Mouse (Mus musculus): ENCODE data around the gene Gm28269. TPM values are rescaled to one million over a fixed set of nuclear protein-coding genes. Genes with fewer than 3 reads are reported as not detected.

Gene Gm28269
- total RNA-seq (2014; rRNA removed) (not detected in 2 replicates), polyA plus RNA-seq (2015; fragmentation: Nextera tagmentation; extraction: Ambion mirVana) (not detected in 2 replicates)

GRCm38 (mm10) chrX:21744997-21745396 lies at the start of gene Gm28269:
Gm28269 (minus strand) TSS chrX:21745097.
- H3K36me3 ChIP-seq (ENCODE audit: insufficient read depth, low read length): no peaks in the 10 kb centered on the region
- TF ChIP-seq CTCF (IDR thresholded peaks at IDR 0.05; ENCODE audit: low read depth): no peak
- H3K4me2 ChIP-seq (ENCODE audit: low read depth, low read length): no peak within 1 kb of the TSS

DNA sequence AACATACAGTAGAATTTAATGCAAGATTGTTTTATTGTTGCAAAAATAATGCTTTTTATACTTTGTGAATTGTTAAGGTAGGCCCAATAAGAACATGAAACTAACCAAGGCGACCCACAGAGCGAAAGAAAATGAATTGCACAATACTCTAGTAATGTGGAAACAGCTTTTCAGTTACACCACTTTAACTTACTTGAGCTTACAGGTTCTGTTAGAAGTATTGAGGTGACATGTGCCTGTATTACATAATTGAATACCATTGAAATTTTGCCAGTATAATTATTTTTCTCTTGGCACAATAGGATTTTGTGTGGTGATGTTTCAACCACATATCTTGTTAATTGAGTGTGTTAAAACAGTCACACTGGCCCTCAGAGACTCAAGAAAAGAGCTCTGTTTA lies 28.0 kb downstream of the Gm28269 start:
- Histone ChIP-seq H3K9me3 (ENCODE audit: low read length) (no peaks in the 10 kb centered on the region), H3K27ac (no peak overlapping the region), H3K4me2 (ENCODE audit: low read depth, low read length) (no peak overlapping the region), H3K27me3 (ENCODE audit: insufficient read depth, low read length) (no peaks in the 10 kb centered on the region), H3K9ac (replicated peaks; ENCODE audit: low read length) (no peak overlapping the region), H3K4me3 (ENCODE audit: low read length) (no peak overlapping the region), H3K4me1 (ENCODE audit: insufficient read depth, low read length) (no peaks in the 10 kb centered on the region), H3K36me3 (ENCODE audit: insufficient read depth, low read length) (no peaks in the 10 kb centered on the region)
- DNase-seq (ENCODE audit: low spot score) (no peak), ATAC-seq (no peak)
- no peak for TF ChIP-seq CTCF (IDR thresholded peaks at IDR 0.05; ENCODE audit: low read depth)
- 87% methylated on average over 2 of the region's 2 CpGs for WGBS

More at GRCm38 (mm10) chrX:21744997-21745396, at the start of gene Gm28269:
- Histone ChIP-seq H3K9me3 (ENCODE audit: low read length) (no peaks in the 10 kb centered on the region), H3K27ac (no peak within 1 kb of the TSS), H3K9ac (replicated peaks; ENCODE audit: low read length) (no peak within 1 kb of the TSS), H3K4me3 (ENCODE audit: low read length) (no peak within 1 kb of the TSS), H3K27me3 (ENCODE audit: insufficient read depth, low read length) (no peaks in the 10 kb centered on the region), H3K4me1 (ENCODE audit: insufficient read depth, low read length) (no peaks in the 10 kb centered on the region)
- ATAC-seq (no peak), DNase-seq (ENCODE audit: low spot score) (no peak)

DNA sequence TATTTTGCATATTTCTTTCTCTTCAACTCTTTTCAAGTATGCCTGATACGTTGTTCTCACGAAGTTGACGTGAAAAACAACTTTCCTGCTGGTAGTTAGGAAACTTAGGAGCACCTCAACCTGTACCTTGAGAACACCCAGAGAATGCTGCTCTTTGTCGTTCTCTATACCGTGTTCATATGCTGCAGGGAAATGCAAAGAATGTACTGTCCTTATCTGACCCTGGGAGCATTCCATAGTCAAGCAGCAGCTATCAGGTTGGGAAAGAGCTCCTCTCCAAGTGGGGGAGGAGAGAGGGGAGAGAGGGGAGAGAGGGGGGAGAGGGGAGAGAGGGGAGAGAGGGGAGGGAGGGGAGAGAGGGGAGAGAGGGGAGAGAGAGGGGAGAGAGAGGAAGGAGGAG lies 29.6 kb downstream of the Gm28269 start:
- DNase-seq (ENCODE audit: low spot score) (no peak), ATAC-seq (no peak)
- 72% methylated on average over 5 of the region's 5 CpGs for WGBS
- H3K4me3 ChIP-seq (ENCODE audit: low read length): no peak overlapping the region
- H3K4me1 ChIP-seq (ENCODE audit: insufficient read depth, low read length): no peaks in the 10 kb centered on the region
- H3K36me3 ChIP-seq (ENCODE audit: insufficient read depth, low read length): no peaks in the 10 kb centered on the region
- no peak overlapping the region for H3K9ac ChIP-seq (replicated peaks; ENCODE audit: low read length)
- H3K9me3 ChIP-seq (ENCODE audit: low read length): no peaks in the 10 kb centered on the region
- no peaks in the 10 kb centered on the region for H3K27me3 ChIP-seq (ENCODE audit: insufficient read depth, low read length)
- H3K27ac ChIP-seq: no peak overlapping the region
- no peak for TF ChIP-seq CTCF (IDR thresholded peaks at IDR 0.05; ENCODE audit: low read depth)
- H3K4me2 ChIP-seq (ENCODE audit: low read depth, low read length): no peak overlapping the region

DNA sequence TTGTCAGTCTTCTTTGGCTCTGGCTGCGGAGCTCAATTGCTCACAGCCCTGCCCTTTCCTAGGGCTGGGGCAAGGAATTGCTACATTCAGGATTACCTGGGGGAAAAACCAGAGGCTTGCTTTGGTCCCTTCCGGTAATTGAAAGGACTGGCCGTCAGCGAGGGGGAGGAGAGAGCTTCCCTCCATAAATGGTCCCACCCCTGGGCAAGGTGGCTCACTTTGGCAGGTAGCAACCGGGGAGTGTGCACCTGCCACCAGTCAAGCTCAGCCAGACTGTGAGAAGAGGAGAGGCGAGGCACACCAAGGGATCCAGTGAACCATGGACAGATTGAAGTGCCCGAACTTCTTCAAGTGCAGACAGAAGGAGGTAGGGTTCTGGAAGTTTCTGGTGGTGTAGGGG lies 30.1 kb downstream of the Gm28269 start, which contains the start of gene Slc6a14:
Slc6a14 (plus strand) TSS at position 68 of the 400 bp plus-strand sequence.
- no peak within 1 kb of the TSS for H3K4me2 ChIP-seq (ENCODE audit: low read depth, low read length)
- H3K27me3 ChIP-seq (ENCODE audit: insufficient read depth, low read length): no peaks in the 10 kb centered on the region
- DNase-seq (ENCODE audit: low spot score): no peak
- no peaks in the 10 kb centered on the region for H3K4me1 ChIP-seq (ENCODE audit: insufficient read depth, low read length)
- H3K9ac ChIP-seq (replicated peaks; ENCODE audit: low read length): no peak within 1 kb of the TSS
- no peak within 1 kb of the TSS for H3K27ac ChIP-seq
- 68% methylated on average over 7 of the region's 7 CpGs for WGBS
- no peak for TF ChIP-seq CTCF (IDR thresholded peaks at IDR 0.05; ENCODE audit: low read depth)
- no peaks in the 10 kb centered on the region for H3K9me3 ChIP-seq (ENCODE audit: low read length)
- H3K4me3 ChIP-seq (ENCODE audit: low read length): no peak within 1 kb of the TSS
- no peaks in the 10 kb centered on the region for H3K36me3 ChIP-seq (ENCODE audit: insufficient read depth, low read length)
- no peak for ATAC-seq

- H3K27me3 ChIP-seq (ENCODE audit: insufficient read depth, low read length): no peaks in the 10 kb centered on the region
- DNase-seq (ENCODE audit: low spot score) (no peak), ATAC-seq (no peak)
- 46% methylated on average over 1 of the region's 1 CpGs for WGBS
- no peak overlapping the region for H3K4me3 ChIP-seq (ENCODE audit: low read length)
- no peak for TF ChIP-seq CTCF (IDR thresholded peaks at IDR 0.05; ENCODE audit: low read depth)
- no peak overlapping the region for H3K27ac ChIP-seq
- no peaks in the 10 kb centered on the region for H3K9me3 ChIP-seq (ENCODE audit: low read length)
- H3K36me3 ChIP-seq (ENCODE audit: insufficient read depth, low read length): no peaks in the 10 kb centered on the region
- no peak overlapping the region for H3K9ac ChIP-seq (replicated peaks; ENCODE audit: low read length)
- no peaks in the 10 kb centered on the region for H3K4me1 ChIP-seq (ENCODE audit: insufficient read depth, low read length)
- no peak overlapping the region for H3K4me2 ChIP-seq (ENCODE audit: low read depth, low read length)
Observed at GRCm38 (mm10) chrX:21704470-21704869, 40.4 kb downstream of the Gm28269 start.

DNA sequence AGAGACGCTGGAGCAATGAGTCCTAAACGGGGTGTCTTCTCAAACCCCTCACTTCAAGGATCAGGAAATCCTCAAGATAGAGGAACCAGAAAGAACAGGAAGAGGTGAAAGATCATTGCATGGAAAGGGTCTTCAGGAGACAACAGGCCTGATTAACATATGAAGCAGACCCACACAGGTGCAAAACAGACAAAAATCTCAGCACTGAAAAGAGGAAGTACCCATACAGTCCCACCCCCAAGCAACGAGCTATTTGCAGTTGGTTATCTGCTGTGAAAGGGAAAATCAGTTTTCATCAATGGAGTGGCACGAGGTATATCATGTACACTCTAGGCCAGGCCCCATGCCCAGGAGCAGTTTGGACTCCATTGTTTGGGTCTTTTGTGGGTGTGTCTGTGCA lies 43.3 kb downstream of the Gm28269 start:
- H3K4me3 ChIP-seq (ENCODE audit: low read length): no peak overlapping the region
- no peak for DNase-seq (ENCODE audit: low spot score)
- no peak overlapping the region for H3K4me2 ChIP-seq (ENCODE audit: low read depth, low read length)
- H3K9ac ChIP-seq (replicated peaks; ENCODE audit: low read length): no peak overlapping the region
- H3K27ac ChIP-seq: no peak overlapping the region
- H3K9me3 ChIP-seq (ENCODE audit: low read length): no peaks in the 10 kb centered on the region
- H3K36me3 ChIP-seq (ENCODE audit: insufficient read depth, low read length): no peaks in the 10 kb centered on the region
- TF ChIP-seq CTCF (IDR thresholded peaks at IDR 0.05; ENCODE audit: low read depth): no peak
- ATAC-seq: no peak
- WGBS: 81% methylated on average over 4 of the region's 4 CpGs
- no peaks in the 10 kb centered on the region for H3K4me1 ChIP-seq (ENCODE audit: insufficient read depth, low read length)
- no peaks in the 10 kb centered on the region for H3K27me3 ChIP-seq (ENCODE audit: insufficient read depth, low read length)

DNA sequence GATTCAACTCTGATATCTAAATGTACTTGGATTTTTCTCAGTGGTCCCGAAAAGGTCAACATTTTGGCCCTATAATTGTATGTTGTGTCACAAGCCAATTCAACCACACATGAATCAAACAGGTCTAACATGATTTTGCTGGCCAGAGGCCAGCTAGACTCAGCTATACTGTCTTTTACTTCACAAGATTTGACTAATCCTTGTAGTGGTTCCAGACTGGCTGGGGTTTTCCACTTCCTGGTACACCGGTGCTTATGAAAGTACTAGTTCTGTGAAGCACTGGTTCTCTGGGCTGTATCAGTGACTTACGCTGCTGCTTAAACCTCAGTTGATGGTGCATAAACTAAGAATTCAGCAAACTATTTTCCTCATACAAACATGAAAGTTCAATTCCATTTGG lies 49.2 kb downstream of the Gm28269 start:
- H3K4me1 ChIP-seq (ENCODE audit: insufficient read depth, low read length): no peaks in the 10 kb centered on the region
- no peak overlapping the region for H3K4me2 ChIP-seq (ENCODE audit: low read depth, low read length)
- no peaks in the 10 kb centered on the region for H3K36me3 ChIP-seq (ENCODE audit: insufficient read depth, low read length)
- no peaks in the 10 kb centered on the region for H3K9me3 ChIP-seq (ENCODE audit: low read length)
- TF ChIP-seq CTCF (IDR thresholded peaks at IDR 0.05; ENCODE audit: low read depth): no peak
- no peak overlapping the region for H3K27ac ChIP-seq
- 89% methylated on average over 3 of the region's 3 CpGs for WGBS
- H3K27me3 ChIP-seq (ENCODE audit: insufficient read depth, low read length): no peaks in the 10 kb centered on the region
- ATAC-seq (no peak), DNase-seq (ENCODE audit: low spot score) (no peak)
- H3K9ac ChIP-seq (replicated peaks; ENCODE audit: low read length): no peak overlapping the region
- H3K4me3 ChIP-seq (ENCODE audit: low read length): no peak overlapping the region

Measured in hindbrain, postnatal 0 days (tissue).